Mouse (Mus musculus): Measurements from ENCODE around the gene Chic2. TPM values are rescaled to one million over a fixed set of nuclear protein-coding genes. Genes with fewer than 3 reads are reported as not detected.

The Chic2 gene
- polyA plus RNA-seq, 1 experiment from 2014 or later, result 40.0 TPM

- H3K9me3 ChIP-seq (replicated peaks), result no peaks in the 10 kb centered on the region
- H3K4me3 ChIP-seq, result no peak overlapping the region
- H3K27me3 ChIP-seq (ENCODE audit: low read depth, poor library complexity, severe bottlenecking), result no peaks in the 10 kb centered on the region
- DNase-seq (ENCODE audit: low spot score), result no peak
- no peak overlapping the region for H3K27ac ChIP-seq
- 55% methylated on average over 15 of the region's 15 CpGs for WGBS
- H3K4me1 ChIP-seq, result peaks cover 20% of the 10 kb centered on the region
- peaks cover 2% of the 10 kb centered on the region for H3K36me3 ChIP-seq
Measured at GRCm38 (mm10) chr5:75046681-75047321, 2.2 kb upstream of the Chic2 start.

- Histone ChIP-seq H3K27me3 (ENCODE audit: low read depth, poor library complexity, severe bottlenecking) (no peaks in the 10 kb centered on the region), H3K36me3 (peaks cover 11% of the 10 kb centered on the region), H3K27ac (0 out of 2 replicates have a peak overlapping the region, but pooled peaks have one; percentile 99), H3K4me1 (peaks cover 20% of the 10 kb centered on the region), H3K9me3 (replicated peaks) (no peaks in the 10 kb centered on the region), H3K4me3 (no peak overlapping the region)
- 91% methylated on average over 7 of the region's 7 CpGs for WGBS
- DNase-seq (ENCODE audit: low spot score), result no peak
Measured at GRCm38 (mm10) chr5:75045371-75045770, 797 bp upstream of the Chic2 start.

DNA sequence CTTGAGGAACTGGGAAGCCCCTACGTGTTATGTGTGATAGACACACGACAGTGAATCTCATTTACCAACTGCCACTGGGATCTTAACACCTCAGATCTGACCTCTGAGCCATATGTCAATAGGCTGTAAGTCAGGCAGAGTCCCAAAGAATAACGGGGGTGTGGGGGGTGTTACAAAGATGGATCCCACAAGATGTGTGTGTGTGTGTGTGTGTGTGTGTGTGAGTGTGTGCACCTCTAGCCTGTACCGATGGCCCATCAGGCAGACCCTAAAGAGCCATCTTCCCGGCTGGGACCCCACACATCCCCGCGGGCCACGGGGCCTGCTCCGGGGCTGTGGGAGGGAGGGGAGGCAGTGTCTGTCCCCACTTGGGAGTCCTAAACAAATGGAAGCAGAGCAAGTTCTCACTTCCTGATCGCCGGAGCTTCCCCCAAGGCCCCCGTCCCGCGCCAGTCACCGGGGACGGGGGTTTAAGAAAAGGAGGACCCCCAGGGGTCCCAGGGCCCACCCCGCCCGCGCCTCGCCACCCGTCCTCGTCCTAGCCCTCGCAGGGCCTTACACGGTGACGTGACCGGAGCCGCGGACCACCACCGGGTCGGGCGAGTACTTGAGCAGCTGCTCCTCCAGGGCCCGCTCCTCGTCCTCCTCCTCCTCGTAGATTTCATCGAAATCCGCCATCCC, 813 bp downstream of the Chic2 start:
- no peaks in the 10 kb centered on the region for H3K27me3 ChIP-seq (ENCODE audit: low read depth, poor library complexity, severe bottlenecking)
- H3K4me1 ChIP-seq, result peaks cover 20% of the 10 kb centered on the region
- under 1% methylated on average over 36 of the region's 36 CpGs for WGBS
- peak; percentile 77 for DNase-seq (ENCODE audit: low spot score)
- peak overlapping the region; percentile 99 for H3K4me3 ChIP-seq
- H3K27ac ChIP-seq, result peak overlapping the region; percentile 99
- peaks cover 11% of the 10 kb centered on the region for H3K36me3 ChIP-seq
- no peaks in the 10 kb centered on the region for H3K9me3 ChIP-seq (replicated peaks)

- no peaks in the 10 kb centered on the region for H3K9me3 ChIP-seq (replicated peaks)
- H3K36me3 ChIP-seq, result peaks cover 11% of the 10 kb centered on the region
- H3K27me3 ChIP-seq (ENCODE audit: low read depth, poor library complexity, severe bottlenecking), result no peaks in the 10 kb centered on the region
- no peak for DNase-seq (ENCODE audit: low spot score)
- no peak overlapping the region for H3K27ac ChIP-seq
- peak overlapping the region; percentile 99 for H3K4me3 ChIP-seq
- 74% methylated on average over 9 of the region's 9 CpGs for WGBS
- peaks cover 20% of the 10 kb centered on the region for H3K4me1 ChIP-seq
Measured at GRCm38 (mm10) chr5:75043011-75043445, 1.5 kb downstream of the Chic2 start.

GRCm38 (mm10) chr5:75039307-75039706, 5.3 kb downstream of the Chic2 start:
- Histone ChIP-seq H3K27ac (no peak overlapping the region), H3K36me3 (peaks cover 17% of the 10 kb centered on the region), H3K4me3 (no peak overlapping the region), H3K9me3 (replicated peaks) (no peaks in the 10 kb centered on the region), H3K4me1 (peaks cover 16% of the 10 kb centered on the region), H3K27me3 (ENCODE audit: low read depth, poor library complexity, severe bottlenecking) (no peaks in the 10 kb centered on the region)
- no peak for DNase-seq (ENCODE audit: low spot score)
- 91% methylated on average over 1 of the region's 1 CpGs for WGBS

GRCm38 (mm10) chr5:75035475-75035874, 9.1 kb downstream of the Chic2 start:
- H3K4me1 ChIP-seq, result no peaks in the 10 kb centered on the region
- WGBS, result 91% methylated on average over 3 of the region's 3 CpGs
- no peak overlapping the region for H3K4me3 ChIP-seq
- DNase-seq (ENCODE audit: low spot score), result no peak
- H3K27me3 ChIP-seq (ENCODE audit: low read depth, poor library complexity, severe bottlenecking), result no peaks in the 10 kb centered on the region
- no peak overlapping the region for H3K27ac ChIP-seq
- peaks cover 25% of the 10 kb centered on the region for H3K36me3 ChIP-seq
- H3K9me3 ChIP-seq (replicated peaks), result no peaks in the 10 kb centered on the region

DNA sequence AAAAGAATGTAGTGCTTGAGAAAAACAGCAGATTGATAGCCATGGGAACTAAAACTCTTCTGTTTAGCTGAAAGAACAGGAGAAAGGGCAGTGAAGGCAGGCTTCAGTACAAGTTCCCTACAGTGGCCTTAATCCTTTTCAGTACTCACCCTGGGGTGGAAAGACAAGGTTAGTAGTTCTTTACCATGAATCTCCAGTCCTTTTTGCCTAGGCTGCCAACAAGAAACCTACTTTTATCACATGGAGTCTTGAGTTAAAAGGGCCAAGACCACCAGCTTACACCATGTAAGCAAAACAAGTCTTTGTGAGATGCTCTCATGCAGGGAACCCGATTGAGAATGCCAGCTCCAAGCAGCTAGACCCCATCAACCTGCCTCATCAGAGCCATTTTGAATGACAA, 29.8 kb downstream of the Chic2 start:
- H3K27ac ChIP-seq, result no peak overlapping the region
- H3K36me3 ChIP-seq, result peaks cover 11% of the 10 kb centered on the region
- no peak for DNase-seq (ENCODE audit: low spot score)
- no peaks in the 10 kb centered on the region for H3K9me3 ChIP-seq (replicated peaks)
- WGBS, result 94% methylated on average over 1 of the region's 1 CpGs
- H3K4me1 ChIP-seq, result peaks cover 7% of the 10 kb centered on the region; the same call in 1 of the 2 replicates
- H3K27me3 ChIP-seq (ENCODE audit: low read depth, poor library complexity, severe bottlenecking), result no peaks in the 10 kb centered on the region
- H3K4me3 ChIP-seq, result no peak overlapping the region

GRCm38 (mm10) chr5:75012771-75013421, 31.7 kb downstream of the Chic2 start:
- 65% methylated on average over 8 of the region's 8 CpGs for WGBS
- peaks cover 11% of the 10 kb centered on the region for H3K36me3 ChIP-seq
- H3K9me3 ChIP-seq (replicated peaks), result peaks cover 2% of the 10 kb centered on the region; the same call in 1 of the 2 replicates
- H3K4me3 ChIP-seq, result no peak overlapping the region
- H3K27me3 ChIP-seq (ENCODE audit: low read depth, poor library complexity, severe bottlenecking), result no peaks in the 10 kb centered on the region
- DNase-seq (ENCODE audit: low spot score), result no peak
- H3K4me1 ChIP-seq, result peaks cover 7% of the 10 kb centered on the region; the same call in 1 of the 2 replicates
- H3K27ac ChIP-seq, result no peak overlapping the region

DNA sequence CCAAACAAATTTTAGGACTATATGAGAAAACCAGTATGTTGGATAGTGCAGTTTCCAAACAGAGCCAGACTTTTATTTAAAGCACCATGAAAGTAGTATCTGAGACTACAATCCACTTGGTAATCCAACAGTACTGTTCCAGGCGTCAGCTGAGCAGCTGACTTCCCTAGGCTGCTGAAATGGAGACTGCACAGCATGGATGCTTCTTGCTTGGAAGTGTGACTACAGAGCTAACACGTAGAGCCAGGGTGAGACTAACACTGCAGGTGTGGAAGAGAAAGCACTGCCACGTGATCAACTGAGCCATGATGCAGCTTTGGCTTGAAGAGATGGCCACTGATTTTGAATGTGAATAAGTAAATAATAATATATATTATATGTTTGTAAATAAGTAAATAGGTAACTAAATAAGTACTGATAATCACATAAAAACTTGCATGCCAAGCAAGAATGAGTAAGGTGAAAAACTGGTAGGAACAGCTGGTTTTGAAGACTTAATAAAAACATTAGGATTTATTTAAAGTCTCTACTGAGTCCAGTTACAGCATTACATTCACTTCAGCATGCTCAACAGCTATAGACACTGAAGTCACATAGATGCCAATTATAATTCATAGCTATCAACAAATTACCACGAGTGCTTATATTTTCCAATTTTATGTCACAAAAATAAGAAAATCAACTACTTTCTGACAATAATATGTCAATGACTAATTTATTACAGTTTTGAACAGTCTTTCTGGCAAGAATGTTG, 32.4 kb downstream of the Chic2 start:
- H3K9me3 ChIP-seq (replicated peaks), result peaks cover 2% of the 10 kb centered on the region; the same call in 1 of the 2 replicates
- H3K4me3 ChIP-seq, result no peak overlapping the region
- H3K27ac ChIP-seq, result no peak overlapping the region
- no peaks in the 10 kb centered on the region for H3K27me3 ChIP-seq (ENCODE audit: low read depth, poor library complexity, severe bottlenecking)
- peaks cover 18% of the 10 kb centered on the region for H3K36me3 ChIP-seq
- 64% methylated on average over 4 of the region's 4 CpGs for WGBS
- DNase-seq (ENCODE audit: low spot score), result no peak
- H3K4me1 ChIP-seq, result peaks cover 7% of the 10 kb centered on the region; the same call in 1 of the 2 replicates

DNA sequence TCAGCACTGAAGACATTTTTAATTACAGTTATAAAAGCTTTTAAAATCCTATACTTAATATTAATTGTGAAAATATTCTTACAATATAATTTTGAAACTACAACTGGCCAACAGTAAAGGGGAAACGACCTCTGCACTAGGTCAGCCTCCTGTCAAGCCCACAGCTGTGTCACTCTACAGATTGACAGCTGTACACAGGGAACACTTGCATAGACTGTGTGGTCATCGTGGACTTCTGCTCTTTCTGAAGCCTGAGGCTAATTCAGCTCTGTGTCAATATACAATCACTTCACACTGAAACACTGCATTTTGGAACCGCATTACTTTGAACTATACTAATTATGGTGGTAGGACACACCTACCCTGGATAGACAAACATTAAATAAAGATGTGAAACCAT, 39.8 kb downstream of the Chic2 start:
- no peak overlapping the region for H3K4me3 ChIP-seq
- no peaks in the 10 kb centered on the region for H3K27me3 ChIP-seq (ENCODE audit: low read depth, poor library complexity, severe bottlenecking)
- DNase-seq (ENCODE audit: low spot score), result no peak
- H3K9me3 ChIP-seq (replicated peaks), result peaks cover 2% of the 10 kb centered on the region; the same call in 1 of the 2 replicates
- no peaks in the 10 kb centered on the region for H3K4me1 ChIP-seq
- H3K36me3 ChIP-seq, result peaks cover 64% of the 10 kb centered on the region
- 91% methylated on average over 3 of the region's 3 CpGs for WGBS
- H3K27ac ChIP-seq, result no peak overlapping the region

GRCm38 (mm10) chr5:75002109-75002508, 42.5 kb downstream of the Chic2 start:
- Histone ChIP-seq H3K4me1 (no peaks in the 10 kb centered on the region), H3K27ac (no peak overlapping the region), H3K9me3 (replicated peaks) (no peaks in the 10 kb centered on the region), H3K27me3 (ENCODE audit: low read depth, poor library complexity, severe bottlenecking) (no peaks in the 10 kb centered on the region), H3K36me3 (peaks cover 63% of the 10 kb centered on the region), H3K4me3 (no peak overlapping the region)
- WGBS, result 88% methylated on average over 3 of the region's 3 CpGs
- DNase-seq (ENCODE audit: low spot score), result no peak

- Histone ChIP-seq H3K4me1 (no peaks in the 10 kb centered on the region), H3K36me3 (peaks cover 67% of the 10 kb centered on the region), H3K4me3 (no peak overlapping the region), H3K27ac (no peak overlapping the region), H3K27me3 (ENCODE audit: low read depth, poor library complexity, severe bottlenecking) (no peaks in the 10 kb centered on the region), H3K9me3 (replicated peaks) (no peaks in the 10 kb centered on the region)
- no peak for DNase-seq (ENCODE audit: low spot score)
- WGBS, result 72% methylated on average over 12 of the region's 12 CpGs
Measured at GRCm38 (mm10) chr5:74998716-74999512, 45.7 kb downstream of the Chic2 start.
